Mouse (Mus musculus): Measurements from ENCODE around the gene Rfx8. TPM values are rescaled to one million over a fixed set of nuclear protein-coding genes. Genes with fewer than 3 reads are reported as not detected.

Gene Rfx8
- 0.02 TPM for polyA plus RNA-seq (2012; fragmentation: generic; extraction: Trizol)
- long read RNA-seq, experiment 1: 0 reads
- long read RNA-seq, experiment 2, partial matches to known transcripts: 1 of 1 reads
- long read RNA-seq, experiment 2, other reads (novel, unspliced or antisense): 0 of 1 reads

DNA sequence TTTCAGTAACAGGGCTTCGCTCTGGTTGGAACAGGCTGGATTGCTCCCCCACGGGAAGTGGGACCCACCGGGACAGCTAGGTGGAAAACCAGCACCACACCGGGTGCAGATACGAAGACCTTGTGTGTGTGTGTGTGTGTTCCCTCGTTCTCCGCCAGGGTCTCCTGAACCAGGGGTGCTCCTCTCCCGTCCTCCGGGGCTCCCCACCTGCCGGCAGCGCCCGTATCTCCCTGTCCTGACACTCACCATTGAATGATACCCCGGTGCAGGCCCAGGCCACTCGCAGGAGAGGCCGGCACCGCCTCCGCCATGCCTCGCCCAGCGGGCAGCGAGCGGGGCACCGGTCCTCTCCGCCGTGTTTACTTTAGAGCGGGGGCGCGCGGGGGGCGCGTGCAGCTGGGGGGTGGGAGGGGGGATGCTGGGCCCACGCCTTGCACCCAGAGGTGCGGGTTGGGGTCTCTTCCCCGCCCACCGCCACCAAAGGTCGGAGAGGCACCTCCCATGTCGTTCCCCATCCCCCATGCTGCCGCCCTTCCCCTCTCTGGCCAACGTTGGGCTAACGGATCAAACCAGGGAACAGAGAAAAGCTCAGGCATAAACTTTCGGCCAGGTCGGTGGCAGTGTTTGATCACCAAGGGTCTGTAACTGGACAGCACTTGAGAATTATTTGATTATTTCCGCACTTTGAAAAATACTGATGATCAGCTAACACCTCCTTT is at the start of gene Rfx8:
Gene Rfx8, minus strand, starts transcription at position 366 of the 719 bp plus-strand sequence.
- H3K4me3 ChIP-seq (ENCODE audit: insufficient read depth, poor library complexity, severe bottlenecking): no peak within 1 kb of the TSS
- H3ac ChIP-seq (ENCODE audit: control insufficient read depth, insufficient read length, low read depth): no peak within 1 kb of the TSS
- TF ChIP-seq MAX (IDR thresholded peaks at IDR 0.05): no peak
- no peak for TF ChIP-seq USF1 (IDR thresholded peaks at IDR 0.05; ENCODE audit: low read depth)
- TF ChIP-seq MYOG (IDR thresholded peaks at IDR 0.05; ENCODE audit: control insufficient read depth, extremely low read depth, insufficient read length): no peak
- H3K79me2 ChIP-seq (ENCODE audit: control insufficient read depth, insufficient read depth): no peaks in the 10 kb centered on the region
- no peaks in the 10 kb centered on the region for H3K36me3 ChIP-seq (ENCODE audit: control insufficient read depth, insufficient read depth)
- no peaks in the 10 kb centered on the region for H3K27me3 ChIP-seq (ENCODE audit: control insufficient read depth, insufficient read depth, insufficient read length)
- no peaks in the 10 kb centered on the region for H3K79me3 ChIP-seq (ENCODE audit: low read depth)

DNA sequence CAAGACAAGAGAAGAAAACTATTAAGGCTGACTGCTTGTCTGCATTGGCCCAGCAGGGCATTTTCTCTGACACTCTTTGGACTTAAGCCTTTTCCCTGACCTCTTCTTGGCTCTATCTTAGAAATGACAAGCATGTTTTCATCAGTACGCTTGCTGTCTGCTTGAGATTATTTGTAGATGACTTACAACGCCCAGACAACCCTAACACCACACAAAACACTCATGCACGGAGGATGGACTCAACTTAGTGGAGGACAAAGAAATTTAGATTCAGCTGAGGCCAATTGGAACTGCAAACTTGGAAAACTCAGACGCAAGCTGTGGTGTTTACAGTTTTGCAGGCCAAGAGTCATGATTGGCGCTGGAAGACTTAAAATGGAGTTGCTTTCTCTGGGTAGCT is 49.6 kb upstream of the Rfx8 start:
- Histone ChIP-seq H3K79me2 (ENCODE audit: control insufficient read depth, insufficient read depth) (no peaks in the 10 kb centered on the region), H3K4me3 (ENCODE audit: insufficient read depth, poor library complexity, severe bottlenecking) (no peak overlapping the region), H3K27me3 (ENCODE audit: control insufficient read depth, insufficient read depth, insufficient read length) (no peaks in the 10 kb centered on the region), H3K79me3 (ENCODE audit: low read depth) (no peaks in the 10 kb centered on the region), H3K36me3 (ENCODE audit: control insufficient read depth, insufficient read depth) (no peaks in the 10 kb centered on the region), H3ac (ENCODE audit: control insufficient read depth, insufficient read length, low read depth) (no peak overlapping the region)
- TF ChIP-seq MYOG (IDR thresholded peaks at IDR 0.05; ENCODE audit: control insufficient read depth, extremely low read depth, insufficient read length) (no peak), MAX (IDR thresholded peaks at IDR 0.05) (no peak), CEBPB (IDR thresholded peaks at IDR 0.05; ENCODE audit: low read depth) (no peak), CTCF (IDR thresholded peaks at IDR 0.05; ENCODE audit: control insufficient read depth, insufficient read depth, insufficient read length) (no peak), USF1 (IDR thresholded peaks at IDR 0.05; ENCODE audit: low read depth) (no peak), MYOD1 (IDR thresholded peaks at IDR 0.05; ENCODE audit: control insufficient read depth, insufficient read length, low read depth) (no peak), FOSL1 (IDR thresholded peaks at IDR 0.05; ENCODE audit: insufficient read depth, low read length, poor library complexity, severe bottlenecking) (no peak)

DNA sequence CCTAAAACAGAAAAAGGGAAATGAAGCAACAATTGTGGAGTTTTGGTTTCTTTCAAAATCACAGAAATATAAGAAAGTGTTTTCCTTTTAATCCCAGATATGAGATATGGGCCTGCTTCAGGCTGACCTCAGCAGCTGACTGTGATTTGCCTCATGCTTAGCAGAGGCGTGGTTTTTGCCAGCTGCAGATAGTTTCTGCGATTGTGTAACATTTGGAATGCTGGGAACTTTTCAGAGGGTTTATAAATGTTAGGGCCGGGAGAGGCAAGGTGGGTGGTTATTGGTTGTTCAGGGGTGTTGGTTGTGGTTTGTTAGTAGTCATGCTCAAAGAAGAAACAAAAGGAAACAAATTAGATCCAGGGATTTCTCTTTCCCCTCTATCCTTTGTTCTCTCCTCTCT is 47.2 kb upstream of the Rfx8 start:
- H3K27me3 ChIP-seq (ENCODE audit: control insufficient read depth, insufficient read depth, insufficient read length): no peaks in the 10 kb centered on the region
- H3ac ChIP-seq (ENCODE audit: control insufficient read depth, insufficient read length, low read depth): no peak overlapping the region
- no peaks in the 10 kb centered on the region for H3K36me3 ChIP-seq (ENCODE audit: control insufficient read depth, insufficient read depth)
- H3K79me2 ChIP-seq (ENCODE audit: control insufficient read depth, insufficient read depth): no peaks in the 10 kb centered on the region
- TF ChIP-seq MYOD1 (IDR thresholded peaks at IDR 0.05; ENCODE audit: control insufficient read depth, insufficient read length, low read depth) (no peak), CEBPB (IDR thresholded peaks at IDR 0.05; ENCODE audit: low read depth) (peak; percentile 51), CTCF (IDR thresholded peaks at IDR 0.05; ENCODE audit: control insufficient read depth, insufficient read depth, insufficient read length) (no peak), MAX (IDR thresholded peaks at IDR 0.05) (no peak), MYOG (IDR thresholded peaks at IDR 0.05; ENCODE audit: control insufficient read depth, extremely low read depth, insufficient read length) (no peak), USF1 (IDR thresholded peaks at IDR 0.05; ENCODE audit: low read depth) (no peak), FOSL1 (IDR thresholded peaks at IDR 0.05; ENCODE audit: insufficient read depth, low read length, poor library complexity, severe bottlenecking) (no peak)
- no peak overlapping the region for H3K4me3 ChIP-seq (ENCODE audit: insufficient read depth, poor library complexity, severe bottlenecking)
- no peaks in the 10 kb centered on the region for H3K79me3 ChIP-seq (ENCODE audit: low read depth)

DNA sequence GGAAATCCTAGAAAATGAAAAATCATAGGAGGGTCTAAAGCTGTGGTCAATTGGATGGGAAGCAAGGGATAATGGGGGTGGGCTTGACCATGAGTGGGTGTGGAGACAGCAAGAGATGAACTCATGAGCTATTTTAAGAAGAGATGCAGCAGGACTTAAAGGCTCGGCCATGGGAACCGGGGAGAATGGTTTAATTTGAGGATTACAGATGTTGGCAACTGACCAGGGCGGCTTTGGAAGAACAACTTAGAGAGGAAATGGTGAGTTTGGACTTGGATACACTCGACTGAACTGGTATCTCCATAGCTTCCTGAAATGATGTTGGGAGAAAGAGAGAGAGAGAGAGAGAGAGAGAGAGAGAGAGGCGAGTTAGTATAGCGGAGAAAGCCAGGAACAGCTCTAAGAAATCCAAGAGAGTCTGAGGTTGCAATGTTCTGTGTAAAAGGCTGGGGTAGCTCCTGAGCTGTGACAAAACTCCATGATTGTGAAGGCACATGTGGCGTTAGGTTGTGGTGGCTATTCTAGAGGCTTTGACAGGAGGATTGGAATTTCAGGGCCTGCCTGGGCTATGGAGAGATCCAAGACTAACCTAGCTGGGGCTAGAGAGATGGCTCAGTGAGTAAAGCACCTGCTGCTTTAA is 45.2 kb upstream of the Rfx8 start:
- H3K79me2 ChIP-seq (ENCODE audit: control insufficient read depth, insufficient read depth): no peaks in the 10 kb centered on the region
- TF ChIP-seq MYOG (IDR thresholded peaks at IDR 0.05; ENCODE audit: control insufficient read depth, extremely low read depth, insufficient read length) (no peak), MYOD1 (IDR thresholded peaks at IDR 0.05; ENCODE audit: control insufficient read depth, insufficient read length, low read depth) (no peak), FOSL1 (IDR thresholded peaks at IDR 0.05; ENCODE audit: insufficient read depth, low read length, poor library complexity, severe bottlenecking) (no peak), CEBPB (IDR thresholded peaks at IDR 0.05; ENCODE audit: low read depth) (no peak), USF1 (IDR thresholded peaks at IDR 0.05; ENCODE audit: low read depth) (no peak), CTCF (IDR thresholded peaks at IDR 0.05; ENCODE audit: control insufficient read depth, insufficient read depth, insufficient read length) (no peak), MAX (IDR thresholded peaks at IDR 0.05) (no peak)
- no peaks in the 10 kb centered on the region for H3K79me3 ChIP-seq (ENCODE audit: low read depth)
- H3K36me3 ChIP-seq (ENCODE audit: control insufficient read depth, insufficient read depth): no peaks in the 10 kb centered on the region
- H3K27me3 ChIP-seq (ENCODE audit: control insufficient read depth, insufficient read depth, insufficient read length): no peaks in the 10 kb centered on the region
- H3ac ChIP-seq (ENCODE audit: control insufficient read depth, insufficient read length, low read depth): no peak overlapping the region
- no peak overlapping the region for H3K4me3 ChIP-seq (ENCODE audit: insufficient read depth, poor library complexity, severe bottlenecking)

DNA sequence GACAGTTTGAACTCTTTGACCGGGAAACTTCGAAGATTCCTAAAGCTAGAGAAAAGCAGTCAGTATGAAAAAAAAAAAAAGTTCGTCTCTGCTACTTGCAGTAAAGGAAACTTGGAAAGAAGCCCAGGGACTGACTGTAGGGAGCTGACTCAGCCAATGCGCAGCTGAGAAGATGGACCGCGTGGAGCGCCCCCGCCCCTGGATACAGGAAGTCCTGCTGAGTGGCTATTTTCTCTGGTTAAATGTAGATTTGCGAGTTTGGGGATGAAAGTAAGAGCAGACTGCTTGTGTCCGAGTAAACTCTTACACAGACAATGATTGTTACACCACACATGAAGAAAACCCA is 41.2 kb upstream of the Rfx8 start:
- TF ChIP-seq MYOD1 (IDR thresholded peaks at IDR 0.05; ENCODE audit: control insufficient read depth, insufficient read length, low read depth) (peak; percentile 22), MYOG (IDR thresholded peaks at IDR 0.05; ENCODE audit: control insufficient read depth, extremely low read depth, insufficient read length) (no peak), USF1 (IDR thresholded peaks at IDR 0.05; ENCODE audit: low read depth) (peak; percentile 30), MAX (IDR thresholded peaks at IDR 0.05) (peak; percentile 65), FOSL1 (IDR thresholded peaks at IDR 0.05; ENCODE audit: insufficient read depth, low read length, poor library complexity, severe bottlenecking) (no peak)
- Histone ChIP-seq H3K4me3 (ENCODE audit: insufficient read depth, poor library complexity, severe bottlenecking) (peak overlapping the region; percentile 18), H3K27me3 (ENCODE audit: control insufficient read depth, insufficient read depth, insufficient read length) (no peaks in the 10 kb centered on the region), H3K79me2 (ENCODE audit: control insufficient read depth, insufficient read depth) (no peaks in the 10 kb centered on the region), H3K79me3 (ENCODE audit: low read depth) (no peaks in the 10 kb centered on the region), H3K36me3 (ENCODE audit: control insufficient read depth, insufficient read depth) (no peaks in the 10 kb centered on the region), H3ac (ENCODE audit: control insufficient read depth, insufficient read length, low read depth) (peak overlapping the region; percentile 56)
